Mouse (Mus musculus) erythroblast, embryonic 14.5 days (primary cell): ENCODE data around the gene Mrpl12.

Source experiments
- GATA1 ChIP-seq: IDR thresholded peaks from 2 replicates; pipeline ENCODE4 v1.6.1; 2012; ENCODE audit warnings: low read length, inconsistent platforms, mixed read lengths
- TAL1 ChIP-seq: IDR thresholded peaks from 3 replicates; pipeline ENCODE4 v1.6.1; 2012; ENCODE audit warnings: low read length, inconsistent platforms, mixed read lengths

GRCm38 (mm10) chr11:120534093-120534492 is 49.7 kb downstream of the Mrpl12 start:
- no peak for TF ChIP-seq TAL1
- no peak for TF ChIP-seq GATA1
